Mouse (Mus musculus): Measurements from ENCODE around the gene Scrn1. TPM values are rescaled to one million over a fixed set of nuclear protein-coding genes. Genes with fewer than 3 reads are reported as not detected.

Gene Scrn1
- polyA plus RNA-seq, 1 experiment: 7.4 TPM

- H3K36me3 ChIP-seq (ENCODE audit: control insufficient read depth, insufficient read depth, low read length): no peaks in the 10 kb centered on the region
- no peak overlapping the region for H3K4me3 ChIP-seq (ENCODE audit: control insufficient read depth, low read depth, low read length)
- H3K4me1 ChIP-seq (ENCODE audit: control insufficient read depth, insufficient read depth, low read length): peaks cover 6% of the 10 kb centered on the region
- H3K27ac ChIP-seq (ENCODE audit: control insufficient read depth, insufficient read depth, low read depth, low read length): no peak overlapping the region
- H3K27me3 ChIP-seq (ENCODE audit: control insufficient read depth, insufficient read depth, low read length): no peaks in the 10 kb centered on the region
- no peak for TF ChIP-seq POLR2A (IDR thresholded peaks at IDR 0.05; ENCODE audit: control insufficient read depth, low read depth, low read length)
- TF ChIP-seq CTCF (IDR thresholded peaks at IDR 0.05; ENCODE audit: control insufficient read depth, insufficient read depth, insufficient replicate concordance, low read depth, low read length): no peak
These were observed 90.2 kb downstream of the Scrn1 start for GRCm38 (mm10) chr6:54475926-54476667.

- Histone ChIP-seq H3K4me3 (ENCODE audit: control insufficient read depth, low read depth, low read length) (no peak overlapping the region), H3K36me3 (ENCODE audit: control insufficient read depth, insufficient read depth, low read length) (no peaks in the 10 kb centered on the region), H3K27me3 (ENCODE audit: control insufficient read depth, insufficient read depth, low read length) (no peaks in the 10 kb centered on the region), H3K4me1 (ENCODE audit: control insufficient read depth, insufficient read depth, low read length) (peaks cover 6% of the 10 kb centered on the region), H3K27ac (ENCODE audit: control insufficient read depth, insufficient read depth, low read depth, low read length) (no peak overlapping the region)
- TF ChIP-seq CTCF (IDR thresholded peaks at IDR 0.05; ENCODE audit: control insufficient read depth, insufficient read depth, insufficient replicate concordance, low read depth, low read length): no peak
- TF ChIP-seq POLR2A (IDR thresholded peaks at IDR 0.05; ENCODE audit: control insufficient read depth, low read depth, low read length): no peak
These were observed 93.2 kb downstream of the Scrn1 start for GRCm38 (mm10) chr6:54472846-54473715.

GRCm38 (mm10) chr6:54471866-54472265 is 94.4 kb downstream of the Scrn1 start:
- TF ChIP-seq CTCF (IDR thresholded peaks at IDR 0.05; ENCODE audit: control insufficient read depth, insufficient read depth, insufficient replicate concordance, low read depth, low read length) (no peak), POLR2A (IDR thresholded peaks at IDR 0.05; ENCODE audit: control insufficient read depth, low read depth, low read length) (no peak)
- Histone ChIP-seq H3K4me3 (ENCODE audit: control insufficient read depth, low read depth, low read length) (no peak overlapping the region), H3K27ac (ENCODE audit: control insufficient read depth, insufficient read depth, low read depth, low read length) (no peak overlapping the region), H3K36me3 (ENCODE audit: control insufficient read depth, insufficient read depth, low read length) (no peaks in the 10 kb centered on the region), H3K4me1 (ENCODE audit: control insufficient read depth, insufficient read depth, low read length) (peaks cover 6% of the 10 kb centered on the region), H3K27me3 (ENCODE audit: control insufficient read depth, insufficient read depth, low read length) (no peaks in the 10 kb centered on the region)

DNA sequence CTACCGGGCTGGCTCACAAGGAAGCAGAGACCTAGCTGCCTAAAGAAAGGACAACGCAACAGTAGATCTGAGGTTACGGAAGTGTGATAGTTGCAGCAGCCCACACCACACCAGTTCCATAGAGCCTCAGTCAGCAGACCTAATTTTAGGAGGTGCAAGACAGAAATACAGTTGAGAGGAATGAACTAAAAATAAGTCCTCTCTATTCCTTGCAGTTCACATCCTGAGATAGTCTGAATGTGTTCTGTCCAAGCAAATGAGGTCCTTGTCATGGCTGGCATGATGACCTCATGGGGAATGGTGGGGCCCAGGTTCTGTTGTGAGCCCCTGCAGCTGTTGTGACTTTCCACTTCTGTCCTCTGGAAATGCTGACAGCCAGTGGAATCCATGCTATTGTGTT is 98.9 kb downstream of the Scrn1 start:
- Histone ChIP-seq H3K36me3 (ENCODE audit: control insufficient read depth, insufficient read depth, low read length) (no peaks in the 10 kb centered on the region), H3K4me1 (ENCODE audit: control insufficient read depth, insufficient read depth, low read length) (no peaks in the 10 kb centered on the region), H3K27ac (ENCODE audit: control insufficient read depth, insufficient read depth, low read depth, low read length) (no peak overlapping the region), H3K27me3 (ENCODE audit: control insufficient read depth, insufficient read depth, low read length) (no peaks in the 10 kb centered on the region), H3K4me3 (ENCODE audit: control insufficient read depth, low read depth, low read length) (no peak overlapping the region)
- no peak for TF ChIP-seq POLR2A (IDR thresholded peaks at IDR 0.05; ENCODE audit: control insufficient read depth, low read depth, low read length)
- TF ChIP-seq CTCF (IDR thresholded peaks at IDR 0.05; ENCODE audit: control insufficient read depth, insufficient read depth, insufficient replicate concordance, low read depth, low read length): no peak

DNA sequence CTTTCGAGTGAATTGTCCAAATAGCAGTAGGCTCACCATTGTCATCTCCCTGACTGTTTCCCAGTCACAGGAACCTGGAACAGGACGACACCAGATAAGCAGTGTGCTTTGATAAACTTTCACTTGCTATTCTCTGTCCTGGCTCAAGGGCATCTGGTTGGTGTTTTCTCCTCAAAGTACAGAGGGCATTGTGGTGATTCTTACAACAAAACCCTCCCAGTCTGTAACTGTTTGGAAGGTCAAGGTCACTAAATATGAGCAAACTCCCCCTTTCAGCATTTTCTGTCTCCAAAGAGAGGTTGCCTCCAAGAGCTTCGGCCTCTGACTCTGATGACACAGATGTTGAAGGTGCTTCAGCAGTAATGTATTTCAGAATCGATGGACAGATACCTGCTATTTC is 101.4 kb downstream of the Scrn1 start:
- Histone ChIP-seq H3K36me3 (ENCODE audit: control insufficient read depth, insufficient read depth, low read length) (no peaks in the 10 kb centered on the region), H3K4me3 (ENCODE audit: control insufficient read depth, low read depth, low read length) (no peak overlapping the region), H3K27me3 (ENCODE audit: control insufficient read depth, insufficient read depth, low read length) (no peaks in the 10 kb centered on the region), H3K4me1 (ENCODE audit: control insufficient read depth, insufficient read depth, low read length) (no peaks in the 10 kb centered on the region; the same call in 1 of the 2 replicates), H3K27ac (ENCODE audit: control insufficient read depth, insufficient read depth, low read depth, low read length) (no peak overlapping the region)
- TF ChIP-seq CTCF (IDR thresholded peaks at IDR 0.05; ENCODE audit: control insufficient read depth, insufficient read depth, insufficient replicate concordance, low read depth, low read length) (no peak), POLR2A (IDR thresholded peaks at IDR 0.05; ENCODE audit: control insufficient read depth, low read depth, low read length) (no peak)

GRCm38 (mm10) chr6:54463701-54464458 is 102.4 kb downstream of the Scrn1 start:
- H3K27ac ChIP-seq (ENCODE audit: control insufficient read depth, insufficient read depth, low read depth, low read length): peak overlapping the region; percentile 26; the same call in 1 of the 2 replicates
- H3K36me3 ChIP-seq (ENCODE audit: control insufficient read depth, insufficient read depth, low read length): no peaks in the 10 kb centered on the region
- H3K4me3 ChIP-seq (ENCODE audit: control insufficient read depth, low read depth, low read length): no peak overlapping the region
- H3K27me3 ChIP-seq (ENCODE audit: control insufficient read depth, insufficient read depth, low read length): no peaks in the 10 kb centered on the region
- TF ChIP-seq CTCF (IDR thresholded peaks at IDR 0.05; ENCODE audit: control insufficient read depth, insufficient read depth, insufficient replicate concordance, low read depth, low read length) (no peak), POLR2A (IDR thresholded peaks at IDR 0.05; ENCODE audit: control insufficient read depth, low read depth, low read length) (no peak)
- H3K4me1 ChIP-seq (ENCODE audit: control insufficient read depth, insufficient read depth, low read length): no peaks in the 10 kb centered on the region; the same call in 1 of the 2 replicates

Data from testis, adult 2 months (tissue).